Mouse (Mus musculus) liver, embryonic 13.5 days (tissue): ENCODE data around the gene Kcna2. TPM values are rescaled to one million over a fixed set of nuclear protein-coding genes. Genes with fewer than 3 reads are reported as not detected.

Source experiments
- ATAC-seq: fragments of 200-750 bp; cut with Nextera tagmentation; 2 replicates; pipeline ENCODE4 v1.8.0; 2017; ENCODE audit warnings: low read depth, mild to moderate bottlenecking, moderate number of reproducible peaks, moderate library complexity
- DNase-seq: peaks from one replicate; pipeline ENCODE4 v3.0.0; 2022
- H3K27ac ChIP-seq: fragments of 300-500 bp; sonication (generic); 2 replicates; pipeline ENCODE4 v1.5.1; 2015; ENCODE audit warnings: moderate library complexity, mild to moderate bottlenecking, inconsistent platforms
- H3K27me3 ChIP-seq: fragments of 300-500 bp; sonication (generic); 2 replicates; pipeline ENCODE4 v1.6.1; 2015; ENCODE audit warnings: mild to moderate bottlenecking, inconsistent platforms
- H3K36me3 ChIP-seq: fragments of 300-500 bp; sonication (generic); 2 replicates; pipeline ENCODE4 v1.6.1; 2015; ENCODE audit warnings: mild to moderate bottlenecking, inconsistent platforms
- H3K4me1 ChIP-seq: fragments of 300-500 bp; sonication (generic); replicated peaks from 2 replicates; pipeline ENCODE4 v1.6.1; 2015; ENCODE audit warnings: inconsistent platforms
- H3K4me2 ChIP-seq: fragments of 300-500 bp; sonication (generic); 2 replicates; pipeline ENCODE4 v1.6.1; 2015; ENCODE audit warnings: inconsistent platforms, mild to moderate bottlenecking, moderate library complexity
- H3K4me3 ChIP-seq: fragments of 300-500 bp; sonication (generic); replicated peaks from 2 replicates; pipeline ENCODE4 v1.5.1; 2015; ENCODE audit warnings: mild to moderate bottlenecking, inconsistent platforms
- H3K9ac ChIP-seq: fragments of 300-500 bp; sonication (generic); 2 replicates; pipeline ENCODE4 v1.6.1; 2015; ENCODE audit warnings: mild to moderate bottlenecking, inconsistent platforms
- H3K9me3 ChIP-seq: fragments of 300-500 bp; sonication (generic); replicated peaks from 2 replicates; pipeline ENCODE4 v1.6.1; 2016; ENCODE audit warnings: inconsistent platforms
- WGBS: fragments of 180-500 bp; shearing (Covaris S2); methylation state at CpG from one replicate; pipeline ENCODE4 v1.1.7; 2015; ENCODE audit not compliant: insufficient replicate concordance; 5-methylcytosine and 5-hydroxymethylcytosine counted together
- polyA plus RNA-seq: library from polyadenylated mRNA; unstranded; fragments of >200 nt; fragmentation: Nextera tagmentation; extraction: Ambion mirVana; gene quantifications from 2 replicates; pipeline ENCODE4 v1.2.1, GENCODE M21; 2015

Gene Kcna2
- polyA plus RNA-seq, 1 experiment from 2014 or later: 0.05 TPM

DNA sequence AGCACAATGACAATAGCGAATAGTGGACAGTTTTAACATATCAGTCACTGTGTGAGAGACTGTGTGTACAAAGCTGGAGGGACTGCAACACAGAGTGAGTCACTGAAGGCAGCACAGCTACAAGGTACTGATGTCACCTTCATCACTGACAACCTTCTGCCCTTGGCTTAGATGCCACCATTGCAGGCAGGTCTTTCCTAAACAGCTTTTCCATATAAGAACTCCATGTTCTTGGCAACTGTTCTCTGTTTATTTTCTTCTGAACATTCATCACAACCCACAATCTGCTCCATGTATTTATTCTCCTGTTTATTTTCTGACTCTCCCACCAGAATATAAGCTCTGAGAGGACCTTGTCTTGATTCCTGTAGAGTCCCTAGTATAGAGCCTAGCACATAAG lies 26.7 kb downstream of the Kcna2 start:
- Histone ChIP-seq H3K27ac (no peak overlapping the region), H3K27me3 (no peaks in the 10 kb centered on the region), H3K36me3 (no peaks in the 10 kb centered on the region), H3K9me3 (no peaks in the 10 kb centered on the region), H3K4me2 (no peak overlapping the region), H3K9ac (no peak overlapping the region), H3K4me3 (no peak overlapping the region), H3K4me1 (no peaks in the 10 kb centered on the region)
- no peak for ATAC-seq
- DNase-seq: no peak
- whole genome bisulfite sequencing: 38% methylated on average over 1 of the region's 1 CpGs

DNA sequence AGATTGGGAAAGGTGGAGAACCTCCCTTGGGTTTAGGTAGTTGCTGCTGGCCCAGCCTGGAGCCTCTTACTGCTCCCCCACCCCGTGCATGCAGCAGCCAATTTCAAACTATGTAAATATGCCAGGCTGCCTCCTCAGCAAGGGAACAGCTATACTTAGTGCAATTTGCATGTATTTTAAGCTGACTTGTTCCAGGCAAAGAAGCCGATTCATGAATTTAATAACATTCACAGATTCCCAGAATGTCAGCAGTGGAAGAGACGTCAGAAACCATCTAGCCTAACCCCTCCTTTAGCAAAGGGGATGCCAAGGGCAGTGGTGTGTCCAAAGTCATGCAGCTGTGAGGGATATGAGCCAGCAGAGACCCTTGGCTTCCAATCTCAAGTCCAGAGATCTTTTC lies 27.5 kb downstream of the Kcna2 start:
- H3K4me2 ChIP-seq: no peak overlapping the region
- no peaks in the 10 kb centered on the region for H3K27me3 ChIP-seq
- H3K36me3 ChIP-seq: no peaks in the 10 kb centered on the region
- no peaks in the 10 kb centered on the region for H3K4me1 ChIP-seq
- no peak for ATAC-seq
- no peaks in the 10 kb centered on the region for H3K9me3 ChIP-seq
- no peak overlapping the region for H3K9ac ChIP-seq
- WGBS: 48% methylated on average over 3 of the region's 3 CpGs
- H3K27ac ChIP-seq: no peak overlapping the region
- DNase-seq: no peak
- H3K4me3 ChIP-seq: no peak overlapping the region

DNA sequence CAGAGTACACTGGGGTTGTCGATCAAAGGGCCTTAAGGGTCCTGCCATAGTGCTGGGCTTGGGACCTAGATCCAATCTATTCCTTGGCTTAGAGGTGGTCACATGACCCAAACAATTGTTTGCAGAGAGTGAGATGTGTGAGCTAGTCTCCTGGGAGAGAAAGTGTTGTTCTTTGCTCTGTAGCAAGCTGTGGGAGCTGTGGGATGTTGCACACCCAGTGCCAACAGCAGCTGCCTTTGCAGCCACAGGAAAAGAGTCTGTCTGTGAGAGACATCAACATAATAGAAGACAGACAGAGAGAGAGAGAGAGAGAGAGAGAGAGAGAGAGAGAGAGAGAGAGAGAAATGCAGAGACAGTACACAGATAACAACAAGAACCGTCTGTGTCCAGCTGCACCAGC lies 28.3 kb downstream of the Kcna2 start:
- no peak overlapping the region for H3K4me3 ChIP-seq
- no peaks in the 10 kb centered on the region for H3K4me1 ChIP-seq
- no peak overlapping the region for H3K27ac ChIP-seq
- no peak overlapping the region for H3K9ac ChIP-seq
- no peaks in the 10 kb centered on the region for H3K27me3 ChIP-seq
- no peaks in the 10 kb centered on the region for H3K9me3 ChIP-seq
- ATAC-seq (no peak), DNase-seq (no peak)
- WGBS: 47% methylated on average over 2 of the region's 2 CpGs
- H3K4me2 ChIP-seq: no peak overlapping the region
- no peaks in the 10 kb centered on the region for H3K36me3 ChIP-seq

DNA sequence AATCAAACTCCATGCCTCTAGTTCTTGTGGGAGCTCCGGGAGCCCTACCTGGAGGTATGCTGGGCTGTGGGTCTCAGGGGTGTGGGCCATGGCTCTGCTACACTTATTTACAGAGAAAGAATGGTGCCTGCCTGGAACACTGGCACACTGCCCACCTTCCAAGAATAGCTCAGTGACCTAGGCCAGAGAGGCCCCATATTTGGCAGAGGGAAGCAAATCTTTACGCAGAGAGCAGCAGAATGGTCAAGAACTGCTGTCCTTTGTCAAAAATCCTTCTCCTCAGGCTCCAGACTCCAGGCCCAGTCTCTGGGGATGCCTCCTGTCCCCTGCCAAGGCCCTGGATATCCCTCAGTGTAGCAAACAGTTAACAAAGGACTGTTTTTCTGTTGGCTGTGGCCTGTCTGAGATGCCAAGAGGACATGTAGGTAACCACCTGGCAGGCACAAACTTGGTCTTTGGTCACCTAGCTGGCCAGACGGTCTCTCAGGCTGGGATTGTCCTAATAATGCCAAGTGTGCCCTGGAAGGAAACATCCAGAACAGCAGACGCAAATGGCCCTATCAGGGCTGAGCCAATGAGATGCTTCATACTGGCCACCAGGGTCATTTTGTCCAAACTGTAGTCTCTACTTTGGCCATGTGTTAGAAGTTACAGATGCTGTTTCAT lies 29.8 kb downstream of the Kcna2 start:
- H3K4me2 ChIP-seq: no peak overlapping the region
- no peak overlapping the region for H3K9ac ChIP-seq
- H3K27ac ChIP-seq: no peak overlapping the region
- 52% methylated on average over 4 of the region's 4 CpGs for WGBS
- no peaks in the 10 kb centered on the region for H3K27me3 ChIP-seq
- H3K9me3 ChIP-seq: no peaks in the 10 kb centered on the region
- H3K4me3 ChIP-seq: no peak overlapping the region
- DNase-seq (no peak), ATAC-seq (no peak)
- no peaks in the 10 kb centered on the region for H3K36me3 ChIP-seq
- H3K4me1 ChIP-seq: no peaks in the 10 kb centered on the region

DNA sequence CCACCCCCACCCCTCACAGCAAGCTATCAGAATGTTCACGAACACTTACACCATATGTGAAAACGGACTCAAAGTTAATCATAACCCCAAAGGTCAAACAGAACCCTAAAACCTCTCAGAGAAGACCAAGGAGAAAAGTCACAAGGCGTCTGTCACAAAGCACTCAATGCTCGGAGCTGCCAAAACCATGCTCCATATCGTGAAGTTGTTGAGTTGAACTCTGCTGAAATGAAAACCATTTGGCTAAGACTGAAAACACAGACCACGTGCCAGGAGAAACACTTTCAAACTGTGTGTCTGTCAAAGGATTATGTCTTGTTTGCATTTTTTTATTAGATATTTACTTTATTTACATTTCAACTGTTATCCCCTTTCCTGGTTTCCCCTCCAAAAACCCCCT lies 30.9 kb downstream of the Kcna2 start:
- WGBS: 52% methylated on average over 6 of the region's 6 CpGs
- DNase-seq (no peak), ATAC-seq (no peak)
- no peak overlapping the region for H3K27ac ChIP-seq
- H3K36me3 ChIP-seq: no peaks in the 10 kb centered on the region
- no peaks in the 10 kb centered on the region for H3K9me3 ChIP-seq
- no peak overlapping the region for H3K9ac ChIP-seq
- H3K4me2 ChIP-seq: no peak overlapping the region
- H3K27me3 ChIP-seq: no peaks in the 10 kb centered on the region
- H3K4me3 ChIP-seq: no peak overlapping the region
- no peaks in the 10 kb centered on the region for H3K4me1 ChIP-seq

DNA sequence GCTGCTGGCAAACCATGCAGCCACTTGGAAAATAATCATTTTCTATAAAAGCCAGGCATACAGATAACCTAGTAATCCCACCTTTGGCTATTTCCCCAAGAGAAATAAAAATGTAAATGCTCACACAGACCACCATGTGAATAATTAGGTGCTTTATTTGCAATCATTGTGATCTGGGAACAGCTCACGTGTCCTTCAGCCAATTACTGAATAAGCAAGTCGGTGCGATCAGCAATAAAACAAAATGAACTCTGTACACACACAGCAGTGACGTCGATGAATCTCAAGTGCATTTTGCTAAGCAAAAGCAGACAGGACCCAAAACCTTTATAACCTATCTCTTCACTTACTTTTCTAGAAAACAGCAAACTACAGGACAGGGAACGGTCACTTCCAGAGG lies 31.7 kb downstream of the Kcna2 start:
- ATAC-seq: no peak
- Histone ChIP-seq H3K4me2 (no peak overlapping the region), H3K4me3 (no peak overlapping the region), H3K9ac (no peak overlapping the region), H3K9me3 (no peaks in the 10 kb centered on the region), H3K27me3 (no peaks in the 10 kb centered on the region), H3K36me3 (no peaks in the 10 kb centered on the region), H3K4me1 (no peaks in the 10 kb centered on the region), H3K27ac (no peak overlapping the region)
- 72% methylated on average over 6 of the region's 6 CpGs for WGBS
- no peak for DNase-seq

DNA sequence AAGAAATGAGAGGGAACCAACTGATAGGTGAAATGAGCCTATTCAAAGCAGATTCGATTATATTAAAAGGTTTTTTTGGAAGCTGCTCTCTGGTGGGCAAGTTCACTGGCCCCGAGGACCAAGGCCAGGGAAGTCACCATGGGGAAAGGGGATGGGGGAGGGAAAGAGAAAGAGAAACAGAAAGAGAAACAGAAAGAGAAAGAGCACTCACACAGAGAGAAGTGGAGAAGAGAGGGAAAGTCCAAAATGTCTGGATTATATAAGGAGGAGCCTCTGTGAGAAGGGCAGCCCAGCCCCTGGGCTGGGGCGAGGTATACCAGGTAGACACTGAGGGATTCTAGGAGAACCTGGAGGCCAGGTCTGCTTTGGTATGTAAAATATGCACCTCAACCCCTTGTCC lies 33.5 kb downstream of the Kcna2 start:
- H3K4me2 ChIP-seq: no peak overlapping the region
- H3K36me3 ChIP-seq: no peaks in the 10 kb centered on the region
- no peaks in the 10 kb centered on the region for H3K4me1 ChIP-seq
- H3K27me3 ChIP-seq: no peaks in the 10 kb centered on the region
- no peak overlapping the region for H3K27ac ChIP-seq
- no peak overlapping the region for H3K9ac ChIP-seq
- no peaks in the 10 kb centered on the region for H3K9me3 ChIP-seq
- H3K4me3 ChIP-seq: no peak overlapping the region
- DNase-seq (no peak), ATAC-seq (no peak)
- WGBS: 55% methylated on average over 3 of the region's 3 CpGs

DNA sequence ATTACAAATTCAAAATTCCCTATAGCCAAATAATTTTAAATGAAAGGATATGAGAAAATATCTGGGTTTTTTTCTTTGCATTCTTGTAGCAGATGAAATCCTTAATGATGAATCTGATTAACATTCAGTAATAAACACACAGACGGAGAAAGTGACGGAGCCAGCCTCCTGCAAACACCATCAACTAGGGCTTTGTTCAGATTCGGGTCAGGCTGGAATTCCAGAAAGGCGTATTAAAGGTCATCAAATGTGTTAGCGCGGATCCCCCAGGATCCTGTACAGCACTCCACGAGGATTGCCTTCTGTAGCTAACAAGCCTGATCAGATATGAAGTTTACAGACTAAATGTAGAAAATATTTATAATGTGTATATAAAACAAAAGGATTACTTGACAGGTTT lies 46.2 kb downstream of the Kcna2 start:
- DNase-seq (no peak), ATAC-seq (no peak)
- no peaks in the 10 kb centered on the region for H3K4me1 ChIP-seq
- no peak overlapping the region for H3K4me3 ChIP-seq
- no peaks in the 10 kb centered on the region for H3K27me3 ChIP-seq
- no peak overlapping the region for H3K4me2 ChIP-seq
- no peaks in the 10 kb centered on the region for H3K36me3 ChIP-seq
- no peak overlapping the region for H3K9ac ChIP-seq
- WGBS: 70% methylated on average over 7 of the region's 7 CpGs
- no peaks in the 10 kb centered on the region for H3K9me3 ChIP-seq
- H3K27ac ChIP-seq: no peak overlapping the region

DNA sequence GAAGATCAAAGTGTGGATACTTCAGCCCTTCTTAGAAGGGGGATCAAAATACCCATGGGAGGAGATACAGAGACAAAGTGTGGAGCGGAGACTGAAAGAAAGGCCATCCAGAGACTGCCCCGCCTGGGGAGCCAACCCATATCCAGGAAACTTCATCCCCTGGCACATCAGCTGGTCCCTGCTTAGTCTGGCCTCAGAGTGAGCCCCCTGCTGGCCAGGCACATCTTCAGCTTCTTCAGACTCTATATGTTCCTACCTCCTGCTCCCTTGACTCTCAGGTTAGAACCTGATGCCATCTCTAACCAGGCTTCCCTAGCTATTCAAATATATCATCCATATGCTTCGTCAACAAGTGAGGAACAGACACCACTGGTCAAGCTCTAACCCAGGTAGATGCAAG lies 48.1 kb downstream of the Kcna2 start:
- WGBS: 46% methylated on average over 3 of the region's 3 CpGs
- Histone ChIP-seq H3K4me1 (no peaks in the 10 kb centered on the region), H3K9ac (no peak overlapping the region), H3K27ac (no peak overlapping the region), H3K27me3 (no peaks in the 10 kb centered on the region), H3K4me3 (no peak overlapping the region), H3K4me2 (no peak overlapping the region), H3K9me3 (no peaks in the 10 kb centered on the region), H3K36me3 (no peaks in the 10 kb centered on the region)
- DNase-seq (no peak), ATAC-seq (no peak)

DNA sequence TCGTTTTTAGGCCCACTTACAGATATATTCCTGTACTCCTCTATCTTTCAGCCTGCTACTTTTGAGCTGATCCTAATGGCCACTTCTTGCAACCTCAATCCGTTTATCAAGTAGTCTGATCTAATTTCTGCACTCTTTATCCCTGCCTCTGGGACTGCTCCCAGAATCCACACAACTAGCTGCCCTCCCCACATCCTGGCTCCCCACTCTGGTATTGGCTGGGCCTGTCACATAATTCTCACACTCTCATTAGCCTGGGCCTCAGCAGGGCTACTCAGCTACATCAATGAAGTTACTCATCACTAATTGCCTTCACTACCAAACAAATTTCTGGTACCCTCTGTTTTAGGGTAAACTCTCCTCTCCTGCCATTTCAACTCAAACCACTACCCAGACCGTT lies 49.5 kb downstream of the Kcna2 start:
- no peak for DNase-seq
- whole genome bisulfite sequencing: 34% methylated on average over 3 of the region's 3 CpGs
- H3K9ac ChIP-seq: no peak overlapping the region

DNA sequence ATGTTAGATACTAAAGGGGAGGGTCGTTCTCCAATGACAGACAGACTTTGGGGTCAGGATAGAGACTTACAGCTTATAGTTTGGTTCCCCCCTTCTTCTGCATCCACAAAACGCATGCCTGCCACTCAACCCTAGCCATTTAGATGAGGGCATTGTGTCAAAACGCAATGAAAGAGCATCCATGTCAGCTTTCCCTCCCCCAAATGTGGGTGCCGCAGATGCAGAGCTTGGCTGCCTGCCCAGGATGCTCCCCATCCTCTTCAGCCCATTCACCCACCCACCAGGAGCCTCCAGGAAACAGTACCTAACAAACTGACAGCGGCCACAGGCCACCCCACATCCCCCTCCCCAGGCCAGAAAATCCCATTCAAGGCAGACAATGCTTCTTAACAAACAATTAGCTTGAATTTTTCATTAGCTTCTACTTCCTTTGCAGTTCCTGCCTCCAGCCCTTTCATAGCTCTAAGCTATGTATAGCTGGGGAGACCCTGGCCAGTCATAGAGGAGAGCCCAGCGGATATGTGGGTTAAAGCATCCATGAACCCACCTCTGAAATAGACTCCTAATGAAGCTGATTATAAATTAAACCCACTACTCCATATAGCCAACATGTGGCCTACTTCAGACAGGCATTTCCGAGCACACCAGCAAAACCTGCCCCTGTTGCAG lies 50.1 kb downstream of the Kcna2 start:
- Histone ChIP-seq H3K4me2 (no peak overlapping the region), H3K27me3 (no peaks in the 10 kb centered on the region), H3K9ac (no peak overlapping the region), H3K9me3 (no peaks in the 10 kb centered on the region), H3K4me1 (no peaks in the 10 kb centered on the region), H3K36me3 (no peaks in the 10 kb centered on the region), H3K27ac (no peak overlapping the region), H3K4me3 (no peak overlapping the region)
- WGBS: 41% methylated on average over 7 of the region's 7 CpGs
- no peak for DNase-seq
- no peak for ATAC-seq

More for the DNA sequence above, 49.5 kb downstream of the Kcna2 start:
- Histone ChIP-seq H3K36me3 (no peaks in the 10 kb centered on the region), H3K27ac (no peak overlapping the region), H3K4me1 (no peaks in the 10 kb centered on the region), H3K9me3 (no peaks in the 10 kb centered on the region), H3K27me3 (no peaks in the 10 kb centered on the region), H3K4me2 (no peak overlapping the region), H3K4me3 (no peak overlapping the region)
- ATAC-seq: no peak
